Mouse (Mus musculus) small intestine, adult 2 months (tissue): ENCODE results near the gene Gm20388. TPM values are rescaled to one million over a fixed set of nuclear protein-coding genes. Genes with fewer than 3 reads are reported as not detected.

ENCODE experiments used
- H3K27ac ChIP-seq: fragments of 200-500 bp; 2 replicates; pipeline ENCODE4 v1.5.1; 2012; ENCODE audit warnings: low read depth, low read length, control low read depth, inconsistent platforms; ENCODE audit not compliant: insufficient read depth
- H3K27me3 ChIP-seq: fragments of 200-500 bp; 2 replicates; pipeline ENCODE4 v1.6.1; 2012; ENCODE audit warnings: mild to moderate bottlenecking, moderate library complexity, low read length, inconsistent platforms; ENCODE audit not compliant: control insufficient read depth, insufficient read depth
- H3K36me3 ChIP-seq: fragments of 200-500 bp; 2 replicates; pipeline ENCODE4 v1.6.1; 2012; ENCODE audit warnings: mild to moderate bottlenecking, low read length, control low read depth, inconsistent platforms; ENCODE audit not compliant: control insufficient read depth, insufficient read depth
- H3K4me1 ChIP-seq: fragments of 200-500 bp; 2 replicates; pipeline ENCODE4 v1.6.1; 2012; ENCODE audit warnings: low read length, inconsistent platforms, mixed read lengths; ENCODE audit not compliant: control insufficient read depth, insufficient read depth, insufficient read length
- H3K4me3 ChIP-seq: fragments of 200-500 bp; 2 replicates; pipeline ENCODE4 v1.5.1; 2012; ENCODE audit warnings: low read depth, mild to moderate bottlenecking, control low read depth, inconsistent platforms, low read length, moderate library complexity
- CTCF ChIP-seq: fragments of 200-500 bp; IDR thresholded peaks from 2 replicates; pipeline ENCODE4 v1.5.1; 2012; ENCODE audit warnings: low read depth, mild to moderate bottlenecking, control low read depth, inconsistent platforms, low read length, moderate library complexity, mixed read lengths; ENCODE audit not compliant: insufficient replicate concordance, insufficient read length; ENCODE audit errors: extremely low read depth
- POLR2A ChIP-seq: fragments of 200-500 bp; IDR thresholded peaks from 2 replicates; pipeline ENCODE4 v1.6.1; 2012; ENCODE audit warnings: low read depth, mild to moderate bottlenecking, control low read depth, inconsistent platforms, low read length, moderate library complexity
- WGBS: fragments of 180-500 bp; shearing (Covaris S2); methylation state at CpG from one replicate; pipeline ENCODE4 v1.1.7; 2018; 5-methylcytosine and 5-hydroxymethylcytosine counted together
- polyA plus RNA-seq: library from polyadenylated mRNA; depleted of rRNA; stranded (reverse); fragments of >200 nt; gene quantifications from 2 replicates; pipeline ENCODE4 v1.2.3, GENCODE M21; 2012

Gm20388 gene
- polyA plus RNA-seq, 1 experiment = 37.3 TPM

DNA sequence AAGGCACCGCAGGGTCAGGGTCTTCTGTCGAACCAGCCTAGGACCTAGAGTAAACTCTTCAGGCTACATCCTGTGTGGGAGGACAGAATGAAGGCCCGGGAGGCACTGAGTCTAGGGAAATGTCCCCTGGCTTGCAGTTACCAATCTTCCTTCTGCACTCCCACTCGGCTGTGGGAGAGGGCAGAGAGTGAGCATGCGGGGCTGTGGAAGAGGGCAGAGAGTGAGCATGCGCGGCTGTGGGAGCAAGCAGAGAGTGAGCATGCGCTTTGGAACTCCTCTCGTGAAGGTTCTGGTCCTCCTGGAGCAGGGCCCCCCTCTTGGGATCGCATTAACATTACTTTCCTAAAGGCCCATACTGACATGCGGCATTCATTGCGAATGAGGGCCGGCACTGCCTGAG is 106.7 kb downstream of the Gm20388 start:
- H3K4me1 ChIP-seq = no peaks in the 10 kb centered on the region
- no peak overlapping the region for H3K27ac ChIP-seq
- no peaks in the 10 kb centered on the region; the same call in 1 of the 2 replicates for H3K36me3 ChIP-seq
- WGBS = 90% methylated on average over 13 of the region's 13 CpGs
- H3K27me3 ChIP-seq = no peaks in the 10 kb centered on the region
- TF ChIP-seq CTCF (no peak), POLR2A (no peak)
- H3K4me3 ChIP-seq = no peak overlapping the region

DNA sequence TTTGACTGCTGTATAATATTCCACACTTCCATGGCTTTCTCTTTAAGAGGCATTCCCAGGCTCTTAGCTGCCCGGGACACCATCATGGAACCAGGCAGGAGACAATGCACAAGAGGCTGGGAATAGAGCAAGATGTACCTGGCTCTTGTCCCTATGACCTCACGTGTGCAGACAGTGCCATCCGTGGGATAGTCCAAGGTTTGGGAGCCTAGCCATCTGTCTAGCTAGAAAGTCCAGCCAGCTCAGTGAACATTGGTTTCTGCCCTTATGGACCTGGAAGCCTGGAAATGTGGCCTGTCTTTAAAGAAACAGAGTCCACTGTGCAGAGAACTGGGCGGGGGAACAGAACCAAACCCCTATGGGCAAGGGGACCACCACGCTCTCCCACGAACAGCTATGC is 107.1 kb downstream of the Gm20388 start:
- Histone ChIP-seq H3K27me3 (no peaks in the 10 kb centered on the region), H3K4me1 (no peaks in the 10 kb centered on the region), H3K36me3 (no peaks in the 10 kb centered on the region; the same call in 1 of the 2 replicates), H3K4me3 (no peak overlapping the region), H3K27ac (no peak overlapping the region)
- WGBS = 94% methylated on average over 6 of the region's 6 CpGs
- TF ChIP-seq POLR2A (no peak), CTCF (no peak)

DNA sequence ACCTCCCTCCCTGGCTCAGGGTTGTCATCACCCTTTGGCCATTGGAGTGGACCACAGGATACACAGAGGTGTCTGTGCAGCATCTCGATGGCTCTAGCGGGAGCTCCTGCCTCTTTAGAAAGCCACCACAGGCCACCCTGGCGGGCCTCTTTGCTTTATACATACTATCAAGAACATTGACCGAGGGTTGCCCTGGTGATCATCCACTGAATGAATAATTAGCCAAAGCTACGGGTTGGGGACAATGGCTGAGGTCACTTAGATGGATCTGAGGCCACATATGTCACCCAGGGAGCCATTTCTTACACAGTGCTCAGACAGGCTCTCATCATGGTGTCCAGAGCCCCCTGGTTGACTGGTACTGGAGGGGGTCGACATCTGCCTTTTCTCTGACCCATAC is 107.7 kb downstream of the Gm20388 start:
- H3K36me3 ChIP-seq = no peaks in the 10 kb centered on the region; the same call in 1 of the 2 replicates
- H3K4me3 ChIP-seq = no peak overlapping the region
- no peak for TF ChIP-seq CTCF
- no peak for TF ChIP-seq POLR2A
- WGBS = 50% methylated on average over 6 of the region's 6 CpGs
- no peaks in the 10 kb centered on the region for H3K4me1 ChIP-seq
- no peak overlapping the region for H3K27ac ChIP-seq
- H3K27me3 ChIP-seq = no peaks in the 10 kb centered on the region

- Histone ChIP-seq H3K4me1 (no peaks in the 10 kb centered on the region), H3K4me3 (no peak overlapping the region), H3K27me3 (no peaks in the 10 kb centered on the region), H3K27ac (no peak overlapping the region), H3K36me3 (no peaks in the 10 kb centered on the region; the same call in 1 of the 2 replicates)
- TF ChIP-seq POLR2A = no peak
- TF ChIP-seq CTCF = no peak
- 88% methylated on average over 5 of the region's 5 CpGs for WGBS
Measured at GRCm38 (mm10) chr8:120019297-120019696, 108.7 kb downstream of the Gm20388 start.

- TF ChIP-seq CTCF (no peak), POLR2A (no peak)
- WGBS = 58% methylated on average over 7 of the region's 7 CpGs
- Histone ChIP-seq H3K4me3 (no peak overlapping the region), H3K36me3 (no peaks in the 10 kb centered on the region; the same call in 1 of the 2 replicates), H3K27ac (no peak overlapping the region), H3K4me1 (no peaks in the 10 kb centered on the region), H3K27me3 (no peaks in the 10 kb centered on the region)
Measured at GRCm38 (mm10) chr8:120020298-120020697, 109.7 kb downstream of the Gm20388 start.

GRCm38 (mm10) chr8:120026199-120026598 is 115.6 kb downstream of the Gm20388 start:
- no peaks in the 10 kb centered on the region for H3K27me3 ChIP-seq
- no peak overlapping the region for H3K4me3 ChIP-seq
- WGBS = 77% methylated on average over 5 of the region's 5 CpGs
- H3K36me3 ChIP-seq = no peaks in the 10 kb centered on the region
- no peak overlapping the region for H3K27ac ChIP-seq
- TF ChIP-seq CTCF (no peak), POLR2A (no peak)
- no peaks in the 10 kb centered on the region for H3K4me1 ChIP-seq

- Histone ChIP-seq H3K27ac (no peak overlapping the region), H3K4me3 (no peak overlapping the region), H3K27me3 (no peaks in the 10 kb centered on the region), H3K4me1 (no peaks in the 10 kb centered on the region), H3K36me3 (no peaks in the 10 kb centered on the region)
- TF ChIP-seq CTCF (no peak), POLR2A (no peak)
- WGBS = 78% methylated on average over 6 of the region's 6 CpGs
Measured at GRCm38 (mm10) chr8:120026991-120027390, 116.3 kb downstream of the Gm20388 start.
